Mouse (Mus musculus) hindbrain, embryonic 16.5 days (tissue): ENCODE measurements at regions not wholly inside any gene's neighbourhood (a gene's known extent, or its start where the extent isn't known, plus 50 kb on each side); places are given as distances from the start of the nearest gene placed in this dataset.

Experiments
- ATAC-seq: fragments of 200-750 bp; cut with Nextera tagmentation; 2 replicates; pipeline ENCODE4 v1.8.0; 2017; ENCODE audit warnings: moderate TSS enrichment, moderate library complexity
- H3K27ac ChIP-seq: fragments of 300-500 bp; sonication (generic); 2 replicates; pipeline ENCODE4 v1.5.1; 2014; ENCODE audit warnings: low read depth, mild to moderate bottlenecking, control low read depth, low read length, moderate library complexity
- H3K27me3 ChIP-seq: fragments of 300-500 bp; sonication (generic); replicated peaks from 2 replicates; pipeline ENCODE4 v1.6.1; 2014; ENCODE audit warnings: low read length; ENCODE audit not compliant: control insufficient read depth, insufficient read depth
- H3K36me3 ChIP-seq: fragments of 300-500 bp; sonication (generic); 2 replicates; pipeline ENCODE4 v1.6.1; 2014; ENCODE audit warnings: mild to moderate bottlenecking, low read length, moderate library complexity, mixed read lengths; ENCODE audit not compliant: control insufficient read depth, insufficient read depth
- H3K4me1 ChIP-seq: fragments of 300-500 bp; sonication (generic); 2 replicates; pipeline ENCODE4 v1.6.1; 2014; ENCODE audit warnings: low read depth, low read length; ENCODE audit not compliant: control insufficient read depth, insufficient read depth
- H3K4me2 ChIP-seq: fragments of 300-500 bp; sonication (generic); 2 replicates; pipeline ENCODE4 v1.6.1; 2014; ENCODE audit warnings: mild to moderate bottlenecking, low read length, control low read depth, moderate library complexity
- H3K4me3 ChIP-seq: fragments of 300-500 bp; sonication (generic); 2 replicates; pipeline ENCODE4 v1.5.1; 2014; ENCODE audit warnings: mild to moderate bottlenecking, low read length, control low read depth, moderate library complexity
- H3K9ac ChIP-seq: fragments of 300-500 bp; sonication (generic); 2 replicates; pipeline ENCODE4 v1.6.1; 2014; ENCODE audit warnings: low read depth, mild to moderate bottlenecking, control low read depth, low read length, moderate library complexity
- H3K9me3 ChIP-seq: fragments of 300-500 bp; sonication (generic); 2 replicates; pipeline ENCODE4 v1.6.1; 2014; ENCODE audit warnings: mild to moderate bottlenecking, low read length, moderate library complexity; ENCODE audit not compliant: control insufficient read depth
- WGBS: fragments of 180-500 bp; shearing (Covaris S2); extraction: QIAGEN DNeasy Blood & Tissue Kit; methylation state at CpG from one replicate; pipeline ENCODE4 v1.1.7; 2014; 5-methylcytosine and 5-hydroxymethylcytosine counted together

DNA sequence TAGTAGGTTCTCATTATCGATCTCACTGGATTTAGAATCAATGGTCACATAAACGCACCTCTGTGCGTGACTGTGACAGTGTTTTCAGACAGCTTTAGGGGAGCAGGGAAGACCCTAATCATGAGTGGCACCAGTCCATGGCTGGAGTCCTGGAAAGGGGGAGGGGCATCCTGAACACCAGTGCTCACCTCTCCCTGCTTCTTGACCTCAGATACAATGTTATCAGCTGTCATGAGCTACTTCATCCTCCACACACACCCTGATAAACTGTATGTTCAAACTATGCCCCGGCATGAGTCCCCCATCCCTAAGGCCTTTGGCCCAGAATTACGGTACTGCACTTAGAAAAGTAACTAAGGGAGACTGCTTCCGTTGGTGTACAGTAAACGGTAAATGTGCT lies 272.2 kb upstream of the Spred2 start:
- Histone ChIP-seq H3K27me3 (no peaks in the 10 kb centered on the region), H3K9me3 (no peaks in the 10 kb centered on the region), H3K4me2 (no peak overlapping the region), H3K4me1 (no peaks in the 10 kb centered on the region), H3K27ac (no peak overlapping the region), H3K9ac (no peak overlapping the region), H3K36me3 (no peaks in the 10 kb centered on the region), H3K4me3 (no peak overlapping the region)
- no peak for ATAC-seq
- WGBS: 92% methylated on average over 7 of the region's 7 CpGs

DNA sequence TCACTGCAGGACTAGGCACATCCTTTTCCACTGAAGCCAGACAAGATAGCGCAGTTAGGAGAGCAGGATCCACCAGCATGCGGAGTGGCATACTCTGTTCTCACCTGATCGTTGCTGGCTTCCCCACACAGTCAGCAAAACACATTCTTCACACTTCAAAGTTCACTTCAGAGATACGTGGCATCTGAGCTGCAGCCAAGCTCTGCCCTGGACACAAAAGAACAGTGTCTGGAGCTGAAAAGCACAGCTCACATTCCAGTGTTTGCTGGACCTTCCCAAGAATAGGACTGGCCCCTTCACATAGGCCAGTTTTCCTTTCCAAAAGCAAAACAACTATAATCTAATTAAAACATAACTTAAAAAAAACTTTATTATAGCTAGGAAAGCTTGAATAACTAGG lies 264.7 kb upstream of the Spred2 start:
- 69% methylated on average over 4 of the region's 4 CpGs for WGBS
- no peak for ATAC-seq

DNA sequence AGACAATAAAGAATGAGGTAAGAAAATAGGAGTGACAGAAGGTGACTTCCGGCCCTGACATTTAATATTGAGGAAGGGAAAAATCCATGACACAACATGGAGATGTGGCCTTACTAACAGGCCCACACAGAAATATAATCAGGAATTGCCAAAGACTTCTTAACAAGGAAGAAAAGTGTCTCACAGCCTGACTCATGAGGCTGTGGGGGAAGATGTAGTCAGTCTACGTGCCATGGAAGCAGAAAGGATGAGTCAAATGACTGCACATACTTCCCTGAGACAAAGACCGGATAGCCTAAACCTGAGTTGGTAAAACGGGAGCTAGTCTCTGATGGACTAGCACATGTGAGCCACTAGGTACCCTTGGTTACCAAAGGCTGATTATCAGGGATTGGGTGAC lies 257.4 kb upstream of the Spred2 start:
- no peak overlapping the region for H3K9ac ChIP-seq
- no peak for ATAC-seq
- H3K9me3 ChIP-seq: no peaks in the 10 kb centered on the region
- 87% methylated on average over 4 of the region's 4 CpGs for WGBS
- H3K4me3 ChIP-seq: no peak overlapping the region
- no peaks in the 10 kb centered on the region for H3K27me3 ChIP-seq
- H3K4me1 ChIP-seq: no peaks in the 10 kb centered on the region
- no peaks in the 10 kb centered on the region for H3K36me3 ChIP-seq
- H3K27ac ChIP-seq: no peak overlapping the region
- H3K4me2 ChIP-seq: no peak overlapping the region

More for the DNA sequence above, 264.7 kb upstream of the Spred2 start:
- H3K27me3 ChIP-seq: no peaks in the 10 kb centered on the region
- no peak overlapping the region for H3K9ac ChIP-seq
- no peaks in the 10 kb centered on the region for H3K4me1 ChIP-seq
- H3K27ac ChIP-seq: no peak overlapping the region
- no peaks in the 10 kb centered on the region for H3K9me3 ChIP-seq
- no peaks in the 10 kb centered on the region for H3K36me3 ChIP-seq
- no peak overlapping the region for H3K4me3 ChIP-seq
- no peak overlapping the region for H3K4me2 ChIP-seq

DNA sequence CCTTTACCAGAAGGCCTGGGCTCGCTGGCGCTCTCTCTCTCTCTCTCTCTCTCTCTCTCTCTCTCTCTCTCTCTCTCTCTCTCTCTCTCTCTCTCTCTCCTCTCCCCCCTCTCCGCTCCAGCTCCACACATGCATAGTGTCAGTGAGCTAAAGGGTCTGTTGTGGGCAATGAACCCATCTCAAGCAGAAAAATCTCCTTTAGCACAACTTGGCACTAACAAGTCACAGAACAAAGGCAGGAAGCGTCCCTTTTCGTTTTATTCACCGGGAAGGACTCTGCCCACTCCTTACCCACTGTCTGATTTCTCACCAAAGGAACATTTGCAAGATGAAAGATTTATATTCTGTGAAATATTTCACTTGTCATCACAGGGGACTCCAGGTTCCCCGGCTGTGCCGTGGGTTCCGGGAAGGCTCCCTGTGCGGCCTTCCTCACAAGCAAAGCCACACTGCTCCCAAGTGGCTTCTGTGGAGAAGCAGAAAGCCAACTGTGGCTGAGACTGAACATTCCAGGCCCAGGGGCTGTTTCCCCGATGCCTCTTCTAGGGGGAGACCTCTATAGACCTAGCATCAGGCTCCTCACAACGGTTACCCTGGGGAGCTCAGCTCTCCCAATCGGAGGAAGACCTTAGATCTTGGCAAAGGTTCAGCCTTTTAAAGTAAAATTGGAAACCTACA lies 253.2 kb upstream of the Spred2 start:
- peak; percentile 90 for ATAC-seq
- no peaks in the 10 kb centered on the region for H3K36me3 ChIP-seq
- H3K9me3 ChIP-seq: no peaks in the 10 kb centered on the region
- H3K4me2 ChIP-seq: no peak overlapping the region
- no peaks in the 10 kb centered on the region for H3K4me1 ChIP-seq
- no peak overlapping the region for H3K27ac ChIP-seq
- WGBS: 38% methylated on average over 13 of the region's 13 CpGs
- no peak overlapping the region for H3K9ac ChIP-seq
- H3K4me3 ChIP-seq: no peak overlapping the region
- no peaks in the 10 kb centered on the region for H3K27me3 ChIP-seq

DNA sequence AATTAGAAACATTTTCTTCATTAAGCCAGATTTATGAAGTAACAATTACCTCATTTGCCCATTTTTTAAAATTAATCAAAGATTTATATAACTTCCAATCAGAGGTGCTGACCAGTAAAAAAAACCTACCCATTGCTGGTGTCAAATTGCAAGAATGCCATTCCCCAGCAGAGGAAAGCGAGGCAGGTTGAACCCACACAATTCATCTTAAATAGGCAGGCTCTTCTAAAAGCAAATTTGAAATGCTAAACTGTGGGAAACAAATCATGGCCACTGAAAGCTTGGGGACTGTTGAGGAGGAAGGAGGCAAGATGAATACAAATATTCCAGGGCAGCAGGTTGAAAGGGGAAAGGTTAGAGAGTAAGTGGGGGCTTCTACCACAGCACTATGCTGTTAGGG lies 251.2 kb upstream of the Spred2 start:
- ATAC-seq: no peak
- no peaks in the 10 kb centered on the region for H3K36me3 ChIP-seq
- no peak overlapping the region for H3K9ac ChIP-seq
- no peak overlapping the region for H3K4me3 ChIP-seq
- H3K4me1 ChIP-seq: no peaks in the 10 kb centered on the region
- WGBS: 61% methylated on average over 1 of the region's 1 CpGs
- H3K4me2 ChIP-seq: no peak overlapping the region
- no peak overlapping the region for H3K27ac ChIP-seq
- H3K9me3 ChIP-seq: no peaks in the 10 kb centered on the region
- H3K27me3 ChIP-seq: no peaks in the 10 kb centered on the region

DNA sequence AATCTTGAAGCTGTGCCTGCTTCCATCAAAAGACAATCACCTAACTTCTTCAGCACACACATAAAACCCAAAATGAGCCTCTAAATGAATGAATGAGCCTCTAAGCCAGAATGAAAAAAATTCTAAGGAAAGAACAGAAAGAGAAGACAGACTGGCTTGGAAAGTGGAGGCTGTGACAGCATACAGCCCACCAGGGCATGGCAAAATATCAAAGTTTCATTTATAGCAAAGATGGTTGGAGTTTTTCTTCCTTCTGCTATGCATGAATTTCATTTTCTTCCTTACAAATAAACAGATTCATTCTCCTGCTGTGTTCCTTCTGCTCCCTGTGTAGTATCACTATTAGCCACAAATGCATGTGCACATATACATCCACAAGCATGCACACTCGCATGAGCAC lies 247.7 kb upstream of the Spred2 start:
- H3K9ac ChIP-seq: no peak overlapping the region
- 87% methylated on average over 1 of the region's 1 CpGs for WGBS
- ATAC-seq: no peak

DNA sequence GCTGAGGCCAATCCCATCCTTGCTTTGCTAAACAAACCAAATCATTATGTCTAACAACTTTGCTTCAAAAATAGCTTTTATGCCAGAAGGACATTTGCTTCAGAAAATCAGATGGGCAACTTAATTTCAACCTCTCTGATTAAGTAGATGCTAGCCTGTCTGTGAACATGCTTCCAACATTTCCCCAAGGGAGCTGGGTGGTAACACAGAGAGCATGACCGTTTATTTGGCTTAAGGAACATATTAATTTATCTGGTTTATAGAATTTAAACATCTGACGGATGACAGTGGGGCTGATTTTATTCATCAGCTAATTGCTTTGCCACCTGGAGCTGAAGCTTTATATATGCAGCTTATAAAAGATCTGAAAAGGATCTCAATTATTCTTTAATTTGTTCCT lies 245.1 kb upstream of the Spred2 start:
- no peak overlapping the region for H3K4me3 ChIP-seq
- H3K27ac ChIP-seq: no peak overlapping the region
- H3K4me2 ChIP-seq: no peak overlapping the region
- no peak for ATAC-seq
- no peaks in the 10 kb centered on the region for H3K9me3 ChIP-seq
- no peak overlapping the region for H3K9ac ChIP-seq
- H3K27me3 ChIP-seq: no peaks in the 10 kb centered on the region
- H3K36me3 ChIP-seq: no peaks in the 10 kb centered on the region
- 28% methylated on average over 2 of the region's 2 CpGs for WGBS
- no peaks in the 10 kb centered on the region for H3K4me1 ChIP-seq

More for the DNA sequence above, 247.7 kb upstream of the Spred2 start:
- Histone ChIP-seq H3K27me3 (no peaks in the 10 kb centered on the region), H3K27ac (no peak overlapping the region), H3K4me3 (no peak overlapping the region), H3K4me1 (no peaks in the 10 kb centered on the region), H3K4me2 (no peak overlapping the region), H3K36me3 (no peaks in the 10 kb centered on the region), H3K9me3 (no peaks in the 10 kb centered on the region)

DNA sequence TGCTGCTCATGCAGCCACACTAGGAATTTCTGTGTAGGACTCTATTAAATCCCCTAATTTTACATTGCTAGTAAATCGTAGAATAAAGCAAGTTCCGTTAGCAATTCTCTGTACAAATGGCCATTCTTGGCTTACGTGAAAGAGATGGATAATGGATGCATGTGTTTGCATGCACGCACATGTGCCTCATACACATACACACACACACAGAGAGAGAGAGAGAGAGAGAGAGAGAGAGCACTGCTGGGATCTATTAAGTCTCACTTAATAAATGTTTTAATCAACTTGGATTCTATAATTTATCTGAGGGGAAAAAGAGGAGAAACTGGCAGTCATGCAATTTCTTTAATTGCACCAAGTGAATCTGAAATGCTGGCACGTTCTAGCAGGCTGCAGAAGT lies 244.5 kb upstream of the Spred2 start:
- no peaks in the 10 kb centered on the region for H3K9me3 ChIP-seq
- no peaks in the 10 kb centered on the region for H3K4me1 ChIP-seq
- no peak overlapping the region for H3K4me2 ChIP-seq
- no peak overlapping the region for H3K4me3 ChIP-seq
- H3K9ac ChIP-seq: no peak overlapping the region
- peak; percentile 54; the same call in 1 of the 2 replicates for ATAC-seq
- no peaks in the 10 kb centered on the region for H3K27me3 ChIP-seq
- WGBS: 57% methylated on average over 5 of the region's 5 CpGs
- no peaks in the 10 kb centered on the region for H3K36me3 ChIP-seq
- no peak overlapping the region for H3K27ac ChIP-seq

DNA sequence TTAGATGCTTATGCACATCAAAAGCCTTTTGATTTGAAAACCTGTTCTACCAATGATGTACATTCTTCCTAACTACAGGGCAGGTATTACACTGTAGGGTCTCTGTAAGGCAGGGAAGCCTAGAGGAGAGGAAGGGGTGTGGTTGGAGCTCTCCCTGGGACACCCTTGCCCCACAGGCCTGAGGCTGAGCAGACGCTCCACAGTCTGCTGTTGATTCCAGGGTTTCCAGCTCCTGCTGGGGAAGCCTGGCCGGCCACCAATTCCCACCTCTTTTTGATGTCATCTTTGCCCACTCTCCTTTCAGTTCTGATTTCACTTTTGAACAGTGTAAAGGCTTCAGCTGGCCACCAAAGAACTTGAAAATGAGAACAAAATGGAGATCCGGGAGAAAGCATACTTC lies 223.0 kb upstream of the Spred2 start:
- Histone ChIP-seq H3K9me3 (no peaks in the 10 kb centered on the region), H3K36me3 (no peaks in the 10 kb centered on the region), H3K4me3 (no peak overlapping the region), H3K27me3 (no peaks in the 10 kb centered on the region), H3K27ac (no peak overlapping the region), H3K4me2 (no peak overlapping the region), H3K9ac (no peak overlapping the region), H3K4me1 (no peaks in the 10 kb centered on the region; the same call in 1 of the 2 replicates)
- WGBS: 68% methylated on average over 3 of the region's 3 CpGs
- peak; percentile 58; the same call in 1 of the 2 replicates for ATAC-seq
